Mouse (Mus musculus): ENCODE measurements around the gene Kbtbd13. TPM values are rescaled to one million over a fixed set of nuclear protein-coding genes. Genes with fewer than 3 reads are reported as not detected.

Kbtbd13 gene
- polyA plus RNA-seq, 1 experiment from 2014 or later = 1.6 TPM

DNA sequence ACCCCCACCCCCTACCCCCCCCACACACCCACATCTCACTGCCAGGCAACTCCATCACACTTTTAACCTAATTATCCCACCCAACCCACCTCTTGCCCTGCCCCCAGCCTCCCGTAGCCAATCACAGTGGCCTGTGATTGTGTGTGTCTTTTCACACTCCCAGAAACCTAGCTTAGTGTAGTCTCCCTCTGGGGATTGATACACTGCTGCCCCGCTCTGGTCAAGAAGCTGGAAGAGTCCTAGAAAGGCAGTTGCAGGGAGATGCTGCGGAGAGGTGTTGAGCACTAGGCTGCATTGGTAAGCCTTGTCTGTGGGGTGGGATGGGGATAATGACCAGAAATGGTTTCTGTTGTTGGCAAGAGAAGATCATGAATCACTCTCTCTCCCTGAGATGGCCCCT is 26.3 kb upstream of the Kbtbd13 start:
- H3K4me3 ChIP-seq = no peak overlapping the region
- 48% methylated on average over 3 of the region's 3 CpGs for WGBS
- no peaks in the 10 kb centered on the region for H3K9me3 ChIP-seq
- H3K4me2 ChIP-seq (replicated peaks) = no peak overlapping the region
- no peaks in the 10 kb centered on the region for H3K27me3 ChIP-seq
- no peak overlapping the region for H3K27ac ChIP-seq
- no peak for ATAC-seq (ENCODE audit: insufficient number of reproducible peaks, insufficient read depth, low FRiP score, low TSS enrichment)
- H3K4me1 ChIP-seq = no peaks in the 10 kb centered on the region
- no peak overlapping the region for H3K9ac ChIP-seq
- H3K36me3 ChIP-seq = no peaks in the 10 kb centered on the region

GRCm38 (mm10) chr9:65411326-65411725 is 19.9 kb upstream of the Kbtbd13 start:
- H3K4me3 ChIP-seq = no peak overlapping the region
- H3K9ac ChIP-seq = no peak overlapping the region
- no peaks in the 10 kb centered on the region for H3K4me1 ChIP-seq
- 63% methylated on average over 3 of the region's 3 CpGs for WGBS
- no peaks in the 10 kb centered on the region for H3K27me3 ChIP-seq
- H3K27ac ChIP-seq = no peak overlapping the region
- H3K36me3 ChIP-seq = peaks cover 3% of the 10 kb centered on the region; the same call in 1 of the 2 replicates
- no peak for ATAC-seq (ENCODE audit: insufficient number of reproducible peaks, insufficient read depth, low FRiP score, low TSS enrichment)
- H3K4me2 ChIP-seq (replicated peaks) = no peak overlapping the region
- H3K9me3 ChIP-seq = no peaks in the 10 kb centered on the region

GRCm38 (mm10) chr9:65410378-65410777 is 18.9 kb upstream of the Kbtbd13 start:
- no peak overlapping the region for H3K9ac ChIP-seq
- WGBS = 91% methylated on average over 8 of the region's 8 CpGs

GRCm38 (mm10) chr9:65408871-65409295 is 17.4 kb upstream of the Kbtbd13 start:
- Histone ChIP-seq H3K36me3 (peaks cover 3% of the 10 kb centered on the region; the same call in 1 of the 2 replicates), H3K4me1 (no peaks in the 10 kb centered on the region), H3K4me2 (replicated peaks) (no peak overlapping the region), H3K4me3 (no peak overlapping the region), H3K27me3 (no peaks in the 10 kb centered on the region), H3K9me3 (no peaks in the 10 kb centered on the region), H3K27ac (no peak overlapping the region), H3K9ac (no peak overlapping the region)
- 58% methylated on average over 5 of the region's 5 CpGs for WGBS
- ATAC-seq (ENCODE audit: insufficient number of reproducible peaks, insufficient read depth, low FRiP score, low TSS enrichment) = no peak

More at GRCm38 (mm10) chr9:65410378-65410777, 18.9 kb upstream of the Kbtbd13 start:
- Histone ChIP-seq H3K4me3 (no peak overlapping the region), H3K27ac (no peak overlapping the region), H3K4me1 (no peaks in the 10 kb centered on the region), H3K27me3 (no peaks in the 10 kb centered on the region), H3K36me3 (peaks cover 3% of the 10 kb centered on the region; the same call in 1 of the 2 replicates), H3K4me2 (replicated peaks) (no peak overlapping the region), H3K9me3 (no peaks in the 10 kb centered on the region)
- no peak for ATAC-seq (ENCODE audit: insufficient number of reproducible peaks, insufficient read depth, low FRiP score, low TSS enrichment)

DNA sequence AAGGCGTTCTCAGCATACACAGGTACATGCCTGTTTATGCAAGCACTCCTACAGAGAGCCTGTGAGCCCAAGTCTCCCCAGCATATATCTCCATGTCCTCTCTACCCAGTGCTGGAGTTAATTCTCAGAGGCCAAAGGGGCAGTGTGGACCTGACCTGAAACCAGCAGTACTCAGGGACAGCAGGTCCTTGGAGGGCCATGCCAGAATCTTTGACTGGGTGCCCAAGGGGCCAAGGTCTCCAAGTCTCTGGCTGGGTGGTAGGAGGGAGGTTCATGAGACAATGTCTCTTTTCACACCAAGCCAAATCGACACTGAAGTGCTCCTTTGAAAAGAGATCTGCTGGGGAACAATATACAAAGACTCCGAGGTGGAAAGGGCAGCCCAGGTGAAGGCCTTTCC is 16.4 kb upstream of the Kbtbd13 start:
- H3K27me3 ChIP-seq = no peaks in the 10 kb centered on the region
- no peak overlapping the region for H3K4me2 ChIP-seq (replicated peaks)
- no peak for ATAC-seq (ENCODE audit: insufficient number of reproducible peaks, insufficient read depth, low FRiP score, low TSS enrichment)
- no peak overlapping the region for H3K27ac ChIP-seq
- H3K36me3 ChIP-seq = peaks cover 3% of the 10 kb centered on the region; the same call in 1 of the 2 replicates
- WGBS = 75% methylated on average over 3 of the region's 3 CpGs
- H3K9ac ChIP-seq = no peak overlapping the region
- no peaks in the 10 kb centered on the region for H3K4me1 ChIP-seq
- no peaks in the 10 kb centered on the region for H3K9me3 ChIP-seq
- no peak overlapping the region for H3K4me3 ChIP-seq

- no peaks in the 10 kb centered on the region for H3K9me3 ChIP-seq
These were observed 15.9 kb upstream of the Kbtbd13 start for GRCm38 (mm10) chr9:65407327-65407726.

DNA sequence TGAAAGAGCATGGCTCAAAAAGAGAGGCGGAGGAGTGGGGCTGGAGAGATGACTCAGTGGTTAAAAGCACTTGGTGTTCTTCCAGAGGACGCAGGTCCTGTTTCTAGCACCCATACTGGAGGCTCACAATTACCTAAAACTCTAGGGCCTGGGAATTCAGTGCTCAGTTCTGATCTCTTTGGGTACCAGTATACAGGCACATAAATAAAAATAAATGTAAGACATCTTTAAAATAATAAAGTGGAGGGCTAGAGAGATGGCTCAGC is 13.7 kb upstream of the Kbtbd13 start:
- no peaks in the 10 kb centered on the region for H3K9me3 ChIP-seq
- H3K4me3 ChIP-seq = no peak overlapping the region
- no peaks in the 10 kb centered on the region for H3K27me3 ChIP-seq
- H3K9ac ChIP-seq = no peak overlapping the region
- H3K27ac ChIP-seq = no peak overlapping the region
- WGBS = 80% methylated on average over 2 of the region's 2 CpGs
- H3K4me1 ChIP-seq = no peaks in the 10 kb centered on the region
- H3K4me2 ChIP-seq (replicated peaks) = no peak overlapping the region
- no peaks in the 10 kb centered on the region for H3K36me3 ChIP-seq
- no peak for ATAC-seq (ENCODE audit: insufficient number of reproducible peaks, insufficient read depth, low FRiP score, low TSS enrichment)

More at GRCm38 (mm10) chr9:65407327-65407726, 15.9 kb upstream of the Kbtbd13 start:
- no peak overlapping the region for H3K4me2 ChIP-seq (replicated peaks)
- no peak for ATAC-seq (ENCODE audit: insufficient number of reproducible peaks, insufficient read depth, low FRiP score, low TSS enrichment)
- H3K27me3 ChIP-seq = no peaks in the 10 kb centered on the region
- peaks cover 3% of the 10 kb centered on the region; the same call in 1 of the 2 replicates for H3K36me3 ChIP-seq
- whole genome bisulfite sequencing = 82% methylated on average over 5 of the region's 5 CpGs
- no peak overlapping the region for H3K27ac ChIP-seq
- no peak overlapping the region for H3K9ac ChIP-seq
- H3K4me3 ChIP-seq = no peak overlapping the region
- H3K4me1 ChIP-seq = no peaks in the 10 kb centered on the region

DNA sequence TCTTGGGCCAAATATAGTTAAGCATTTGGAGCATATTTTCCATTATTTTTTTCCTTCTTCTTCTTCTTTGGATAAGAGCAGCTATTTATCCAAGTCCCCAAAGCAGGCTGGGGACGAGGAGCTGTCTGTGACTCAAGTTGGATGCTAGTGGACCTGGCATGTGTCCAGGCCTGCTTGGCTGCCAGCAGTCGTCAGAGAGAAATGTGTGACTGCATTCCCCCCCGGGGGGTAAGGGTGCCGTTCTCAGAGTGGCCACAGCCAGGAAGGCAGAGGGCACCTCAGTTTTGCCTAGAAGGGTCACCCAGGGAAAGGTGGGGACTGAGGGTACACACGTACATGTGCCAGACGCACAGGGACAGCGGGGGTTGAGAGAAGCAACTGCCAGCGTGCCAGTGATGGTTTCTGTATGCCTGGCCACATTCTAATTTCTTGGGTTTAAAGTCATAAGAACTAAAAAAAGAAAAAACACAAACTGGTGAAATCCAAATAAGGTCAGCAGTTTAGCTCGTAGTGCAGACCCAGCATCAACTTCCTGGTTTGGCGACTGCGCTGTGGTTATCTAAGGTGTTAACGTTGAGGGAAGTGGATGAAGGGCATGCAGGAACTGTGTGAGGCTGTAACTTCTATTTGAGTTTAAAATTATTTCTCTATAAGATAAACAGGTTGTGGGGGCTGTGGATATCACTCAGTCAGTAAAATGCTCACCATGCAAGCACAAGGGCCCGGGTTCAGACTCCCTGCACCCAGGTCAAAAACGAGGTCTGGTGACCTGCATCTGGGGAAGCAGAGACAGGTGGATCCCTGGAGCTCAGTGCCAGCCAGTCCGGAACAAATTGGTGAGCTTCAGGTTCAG is 13.1 kb upstream of the Kbtbd13 start:
- Histone ChIP-seq H3K9ac (no peak overlapping the region), H3K36me3 (no peaks in the 10 kb centered on the region), H3K4me2 (replicated peaks) (no peak overlapping the region), H3K4me1 (no peaks in the 10 kb centered on the region), H3K27me3 (no peaks in the 10 kb centered on the region), H3K9me3 (no peaks in the 10 kb centered on the region), H3K27ac (no peak overlapping the region), H3K4me3 (no peak overlapping the region)
- 76% methylated on average over 15 of the region's 15 CpGs for WGBS
- no peak for ATAC-seq (ENCODE audit: insufficient number of reproducible peaks, insufficient read depth, low FRiP score, low TSS enrichment)

GRCm38 (mm10) chr9:65399934-65400333 is 8.5 kb upstream of the Kbtbd13 start:
- H3K4me2 ChIP-seq (replicated peaks) = no peak overlapping the region
- H3K9me3 ChIP-seq = no peaks in the 10 kb centered on the region
- H3K4me1 ChIP-seq = peaks cover 4% of the 10 kb centered on the region; the same call in 1 of the 2 replicates
- no peaks in the 10 kb centered on the region for H3K27me3 ChIP-seq
- no peak overlapping the region for H3K9ac ChIP-seq
- H3K27ac ChIP-seq = no peak overlapping the region
- 88% methylated on average over 6 of the region's 6 CpGs for WGBS
- H3K4me3 ChIP-seq = no peak overlapping the region
- no peak for ATAC-seq (ENCODE audit: insufficient number of reproducible peaks, insufficient read depth, low FRiP score, low TSS enrichment)
- H3K36me3 ChIP-seq = no peaks in the 10 kb centered on the region

DNA sequence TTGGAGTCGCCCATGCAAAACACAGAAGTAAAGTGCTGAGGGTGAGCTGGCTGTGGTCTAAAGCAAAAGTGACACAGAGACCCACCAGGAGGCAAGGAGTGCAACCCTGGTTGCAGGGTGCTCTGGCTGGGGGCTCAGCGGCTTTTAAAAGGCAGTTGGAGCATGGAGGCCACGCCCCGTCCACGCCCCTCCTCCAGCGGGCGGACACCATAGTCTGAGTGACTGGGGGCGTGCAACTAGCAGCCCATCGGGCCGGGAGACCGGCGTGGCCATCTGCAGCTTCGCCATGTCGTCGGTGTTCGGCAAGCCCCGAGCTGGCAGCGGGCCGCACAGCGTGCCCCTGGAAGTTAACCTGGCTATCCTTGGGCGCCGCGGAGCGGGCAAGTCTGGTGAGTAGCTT is 6.8 kb upstream of the Kbtbd13 start, which contains the start of gene Rasl12:
Rasl12 (plus strand) TSS at position 228 of the 400 bp plus-strand sequence.
- Histone ChIP-seq H3K4me3 (peak within 1 kb of the TSS; percentile 48), H3K4me2 (replicated peaks) (peak within 1 kb of the TSS; percentile 69), H3K9me3 (no peaks in the 10 kb centered on the region), H3K27ac (no peak within 1 kb of the TSS), H3K27me3 (0 out of 2 replicates have a peak, but pooled peaks cover 5% of the 10 kb centered on the region), H3K36me3 (no peaks in the 10 kb centered on the region), H3K4me1 (peaks cover 4% of the 10 kb centered on the region; the same call in 1 of the 2 replicates), H3K9ac (peak within 1 kb of the TSS; percentile 38)
- WGBS = under 1% methylated on average over 24 of the region's 24 CpGs
- peak; percentile 67; the same call in 1 of the 2 replicates for ATAC-seq (ENCODE audit: insufficient number of reproducible peaks, insufficient read depth, low FRiP score, low TSS enrichment)

DNA sequence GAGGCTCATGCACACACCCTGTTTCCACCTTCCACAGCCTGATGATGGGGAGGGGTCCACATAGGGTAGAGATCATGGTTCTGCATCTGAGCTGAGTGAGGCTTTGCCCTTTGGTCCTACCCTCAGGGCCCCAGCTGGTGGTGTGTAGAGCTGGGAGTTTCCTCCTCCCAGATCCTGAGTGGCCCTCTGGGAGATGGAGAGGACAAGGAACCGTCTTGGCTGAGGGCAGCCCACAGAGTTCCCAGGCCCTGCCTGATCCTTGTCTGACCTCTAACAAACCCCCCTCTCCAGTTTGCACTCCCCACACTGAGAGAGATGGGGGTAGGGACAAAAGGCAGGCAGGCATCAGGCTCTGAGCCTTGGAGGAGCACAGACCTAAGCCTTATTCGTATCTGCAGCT is 2.9 kb upstream of the Kbtbd13 start:
- Histone ChIP-seq H3K4me2 (replicated peaks) (no peak overlapping the region), H3K4me1 (peaks cover 4% of the 10 kb centered on the region; the same call in 1 of the 2 replicates), H3K36me3 (no peaks in the 10 kb centered on the region), H3K9ac (no peak overlapping the region), H3K4me3 (no peak overlapping the region), H3K27ac (no peak overlapping the region), H3K27me3 (peaks cover 41% of the 10 kb centered on the region), H3K9me3 (no peaks in the 10 kb centered on the region)
- ATAC-seq (ENCODE audit: insufficient number of reproducible peaks, insufficient read depth, low FRiP score, low TSS enrichment) = no peak
- WGBS = 45% methylated on average over 2 of the region's 2 CpGs

DNA sequence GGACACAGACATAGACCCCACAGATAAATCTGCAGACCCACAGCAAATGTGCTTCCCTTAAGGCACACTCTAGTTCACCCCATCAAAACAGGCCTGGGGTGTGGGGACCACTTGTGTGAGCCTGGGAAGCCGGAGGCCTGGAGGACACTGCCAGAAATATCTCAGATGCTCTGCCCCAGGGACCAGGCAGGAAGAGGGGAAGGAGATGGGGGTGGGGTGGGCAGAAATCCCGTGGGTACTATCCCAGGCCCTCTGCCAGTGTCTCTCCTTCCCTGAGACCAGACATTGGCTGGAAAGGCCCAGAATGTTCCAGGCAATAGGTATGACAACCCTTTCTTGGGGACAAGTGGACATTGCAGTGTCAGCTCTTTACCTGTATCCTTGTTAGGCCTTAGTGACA is 2.2 kb upstream of the Kbtbd13 start:
- Histone ChIP-seq H3K4me3 (no peak overlapping the region), H3K9me3 (no peaks in the 10 kb centered on the region), H3K4me1 (peaks cover 4% of the 10 kb centered on the region; the same call in 1 of the 2 replicates), H3K27me3 (peaks cover 43% of the 10 kb centered on the region), H3K9ac (no peak overlapping the region), H3K4me2 (replicated peaks) (no peak overlapping the region), H3K36me3 (no peaks in the 10 kb centered on the region), H3K27ac (no peak overlapping the region)
- 44% methylated on average over 2 of the region's 2 CpGs for WGBS
- ATAC-seq (ENCODE audit: insufficient number of reproducible peaks, insufficient read depth, low FRiP score, low TSS enrichment) = no peak

Data from embryonic facial prominence, embryonic 12.5 days (tissue).